Mouse (Mus musculus): ENCODE results near the gene Mep1a. TPM values are rescaled to one million over a fixed set of nuclear protein-coding genes. Genes with fewer than 3 reads are reported as not detected.
A peak's percentile ranks its signal among the peaks of the same experiment; 100 is the strongest.
"Not testable (repeated sequence)": the region's sequence is repeated elsewhere in the genome, so short reads cannot be mapped to it uniquely, and the experiment has no call there.

The Mep1a gene
- not detected in 2 replicates for polyA plus RNA-seq (2014; fragmentation: Nextera tagmentation; extraction: Ambion mirVana)

GRCm38 (mm10) chr17:43502592-43502991 is at the start of gene Mep1a:
Gene Mep1a (minus strand): TSS chr17:43502812.
- no peaks in the 10 kb centered on the region for H3K36me3 ChIP-seq (ENCODE audit: control insufficient read depth, insufficient read depth, low read length)
- H3K27me3 ChIP-seq (replicated peaks; ENCODE audit: control insufficient read depth, insufficient read depth, low read length), result no peaks in the 10 kb centered on the region
- no peak within 1 kb of the TSS for H3K9ac ChIP-seq (ENCODE audit: low read length)
- no peaks in the 10 kb centered on the region for H3K9me3 ChIP-seq (replicated peaks; ENCODE audit: control insufficient read depth, low read length)
- no peak within 1 kb of the TSS for H3K4me2 ChIP-seq (ENCODE audit: low read length)
- H3K27ac ChIP-seq (ENCODE audit: low read depth, low read length), result no peak within 1 kb of the TSS
- WGBS, result 86% methylated on average over 9 of the region's 9 CpGs
- ATAC-seq (no peak), DNase-seq (ENCODE audit: low spot score) (no peak)
- no peaks in the 10 kb centered on the region for H3K4me1 ChIP-seq (ENCODE audit: control insufficient read depth, insufficient read depth, low read length)
- no peak within 1 kb of the TSS for H3K4me3 ChIP-seq (ENCODE audit: low read depth, low read length)

GRCm38 (mm10) chr17:43551122-43551630 is 48.6 kb upstream of the Mep1a start:
- no peaks in the 10 kb centered on the region for H3K27me3 ChIP-seq (replicated peaks; ENCODE audit: control insufficient read depth, insufficient read depth, low read length)
- WGBS, result 38% methylated on average over 3 of the region's 3 CpGs
- H3K9ac ChIP-seq (ENCODE audit: low read length), result no peak overlapping the region
- H3K9me3 ChIP-seq (replicated peaks; ENCODE audit: control insufficient read depth, low read length), result no peaks in the 10 kb centered on the region
- DNase-seq (ENCODE audit: low spot score), result no peak
- no peak for ATAC-seq
- H3K4me3 ChIP-seq (ENCODE audit: low read depth, low read length), result no peak overlapping the region
- no peaks in the 10 kb centered on the region for H3K4me1 ChIP-seq (ENCODE audit: control insufficient read depth, insufficient read depth, low read length)
- H3K4me2 ChIP-seq (ENCODE audit: low read length), result no peak overlapping the region
- no peak overlapping the region for H3K27ac ChIP-seq (ENCODE audit: low read depth, low read length)
- H3K36me3 ChIP-seq (ENCODE audit: control insufficient read depth, insufficient read depth, low read length), result no peaks in the 10 kb centered on the region

- 87% methylated on average over 4 of the region's 4 CpGs for WGBS
- Histone ChIP-seq H3K4me2 (ENCODE audit: low read length) (no peak overlapping the region), H3K27me3 (replicated peaks; ENCODE audit: control insufficient read depth, insufficient read depth, low read length) (no peaks in the 10 kb centered on the region), H3K4me3 (ENCODE audit: low read depth, low read length) (no peak overlapping the region), H3K36me3 (ENCODE audit: control insufficient read depth, insufficient read depth, low read length) (no peaks in the 10 kb centered on the region), H3K9ac (ENCODE audit: low read length) (no peak overlapping the region), H3K4me1 (ENCODE audit: control insufficient read depth, insufficient read depth, low read length) (no peaks in the 10 kb centered on the region), H3K9me3 (replicated peaks; ENCODE audit: control insufficient read depth, low read length) (no peaks in the 10 kb centered on the region), H3K27ac (ENCODE audit: low read depth, low read length) (no peak overlapping the region)
- ATAC-seq (no peak), DNase-seq (ENCODE audit: low spot score) (no peak)
These were observed 41.4 kb upstream of the Mep1a start for GRCm38 (mm10) chr17:43544040-43544439.

GRCm38 (mm10) chr17:43543539-43543938 is 40.9 kb upstream of the Mep1a start, which contains the start of gene Ankrd66:
Gene Ankrd66 (minus strand): TSS chr17:43543639.
- Histone ChIP-seq H3K4me1 (ENCODE audit: control insufficient read depth, insufficient read depth, low read length) (no peaks in the 10 kb centered on the region), H3K36me3 (ENCODE audit: control insufficient read depth, insufficient read depth, low read length) (no peaks in the 10 kb centered on the region), H3K4me2 (ENCODE audit: low read length) (no peak within 1 kb of the TSS), H3K27me3 (replicated peaks; ENCODE audit: control insufficient read depth, insufficient read depth, low read length) (no peaks in the 10 kb centered on the region), H3K4me3 (ENCODE audit: low read depth, low read length) (no peak within 1 kb of the TSS), H3K9me3 (replicated peaks; ENCODE audit: control insufficient read depth, low read length) (no peaks in the 10 kb centered on the region), H3K27ac (ENCODE audit: low read depth, low read length) (no peak within 1 kb of the TSS), H3K9ac (ENCODE audit: low read length) (no peak within 1 kb of the TSS)
- WGBS, result 92% methylated on average over 1 of the region's 1 CpGs
- DNase-seq (ENCODE audit: low spot score) (no peak), ATAC-seq (no peak)

GRCm38 (mm10) chr17:43538767-43539166 is 36.2 kb upstream of the Mep1a start:
- peaks cover 7% of the 10 kb centered on the region; the same call in 1 of the 2 replicates for H3K4me1 ChIP-seq (ENCODE audit: control insufficient read depth, insufficient read depth, low read length)
- no peak overlapping the region for H3K4me3 ChIP-seq (ENCODE audit: low read depth, low read length)
- no peak overlapping the region for H3K27ac ChIP-seq (ENCODE audit: low read depth, low read length)
- no peak overlapping the region for H3K4me2 ChIP-seq (ENCODE audit: low read length)
- ATAC-seq (no peak), DNase-seq (ENCODE audit: low spot score) (no peak)
- H3K9me3 ChIP-seq (replicated peaks; ENCODE audit: control insufficient read depth, low read length), result no peaks in the 10 kb centered on the region
- H3K27me3 ChIP-seq (replicated peaks; ENCODE audit: control insufficient read depth, insufficient read depth, low read length), result no peaks in the 10 kb centered on the region
- 90% methylated on average over 3 of the region's 3 CpGs for WGBS
- H3K36me3 ChIP-seq (ENCODE audit: control insufficient read depth, insufficient read depth, low read length), result no peaks in the 10 kb centered on the region
- no peak overlapping the region for H3K9ac ChIP-seq (ENCODE audit: low read length)

GRCm38 (mm10) chr17:43536841-43537240 is 34.2 kb upstream of the Mep1a start:
- WGBS, result 93% methylated on average over 6 of the region's 6 CpGs
- H3K4me1 ChIP-seq (ENCODE audit: control insufficient read depth, insufficient read depth, low read length); H3K27ac ChIP-seq (ENCODE audit: low read depth, low read length); DNase-seq (ENCODE audit: low spot score); H3K9ac ChIP-seq (ENCODE audit: low read length); H3K4me2 ChIP-seq (ENCODE audit: low read length); H3K9me3 ChIP-seq (replicated peaks; ENCODE audit: control insufficient read depth, low read length); H3K36me3 ChIP-seq (ENCODE audit: control insufficient read depth, insufficient read depth, low read length); H3K27me3 ChIP-seq (replicated peaks; ENCODE audit: control insufficient read depth, insufficient read depth, low read length); H3K4me3 ChIP-seq (ENCODE audit: low read depth, low read length); ATAC-seq: not testable (repeated sequence)

GRCm38 (mm10) chr17:43534362-43535222 is 32.0 kb upstream of the Mep1a start:
- 3% methylated on average over 23 of the region's 23 CpGs for WGBS
- Histone ChIP-seq H3K9me3 (replicated peaks; ENCODE audit: control insufficient read depth, low read length) (no peaks in the 10 kb centered on the region), H3K27me3 (replicated peaks; ENCODE audit: control insufficient read depth, insufficient read depth, low read length) (no peaks in the 10 kb centered on the region), H3K36me3 (ENCODE audit: control insufficient read depth, insufficient read depth, low read length) (no peaks in the 10 kb centered on the region), H3K4me1 (ENCODE audit: control insufficient read depth, insufficient read depth, low read length) (peaks cover 7% of the 10 kb centered on the region; the same call in 1 of the 2 replicates), H3K4me3 (ENCODE audit: low read depth, low read length) (0 out of 2 replicates have a peak overlapping the region, but pooled peaks have one; percentile 5), H3K4me2 (ENCODE audit: low read length) (peak overlapping the region; percentile 33), H3K27ac (ENCODE audit: low read depth, low read length) (no peak overlapping the region), H3K9ac (ENCODE audit: low read length) (no peak overlapping the region)
- DNase-seq (ENCODE audit: low spot score) (peak; percentile 74), ATAC-seq (peak; percentile 86)

GRCm38 (mm10) chr17:43531192-43531591 is 28.6 kb upstream of the Mep1a start:
- Histone ChIP-seq H3K4me2 (ENCODE audit: low read length) (no peak overlapping the region), H3K4me3 (ENCODE audit: low read depth, low read length) (no peak overlapping the region), H3K9ac (ENCODE audit: low read length) (no peak overlapping the region), H3K9me3 (replicated peaks; ENCODE audit: control insufficient read depth, low read length) (no peaks in the 10 kb centered on the region), H3K36me3 (ENCODE audit: control insufficient read depth, insufficient read depth, low read length) (no peaks in the 10 kb centered on the region), H3K27ac (ENCODE audit: low read depth, low read length) (no peak overlapping the region), H3K4me1 (ENCODE audit: control insufficient read depth, insufficient read depth, low read length) (peaks cover 7% of the 10 kb centered on the region; the same call in 1 of the 2 replicates), H3K27me3 (replicated peaks; ENCODE audit: control insufficient read depth, insufficient read depth, low read length) (no peaks in the 10 kb centered on the region)
- no peak for ATAC-seq
- no peak for DNase-seq (ENCODE audit: low spot score)
- 95% methylated on average over 4 of the region's 4 CpGs for WGBS

- peaks cover 7% of the 10 kb centered on the region; the same call in 1 of the 2 replicates for H3K4me1 ChIP-seq (ENCODE audit: control insufficient read depth, insufficient read depth, low read length)
- no peaks in the 10 kb centered on the region for H3K9me3 ChIP-seq (replicated peaks; ENCODE audit: control insufficient read depth, low read length)
- no peaks in the 10 kb centered on the region for H3K27me3 ChIP-seq (replicated peaks; ENCODE audit: control insufficient read depth, insufficient read depth, low read length)
- no peak overlapping the region for H3K4me2 ChIP-seq (ENCODE audit: low read length)
- H3K4me3 ChIP-seq (ENCODE audit: low read depth, low read length), result no peak overlapping the region
- H3K9ac ChIP-seq (ENCODE audit: low read length), result no peak overlapping the region
- DNase-seq (ENCODE audit: low spot score) (no peak), ATAC-seq (no peak)
- whole genome bisulfite sequencing, result 67% methylated on average over 2 of the region's 2 CpGs
- H3K36me3 ChIP-seq (ENCODE audit: control insufficient read depth, insufficient read depth, low read length), result no peaks in the 10 kb centered on the region
- no peak overlapping the region for H3K27ac ChIP-seq (ENCODE audit: low read depth, low read length)
These were observed 27.9 kb upstream of the Mep1a start for GRCm38 (mm10) chr17:43530507-43530906.

Data from forebrain, embryonic 14.5 days (tissue).